Mouse (Mus musculus): ENCODE measurements at regions not wholly inside any gene's neighbourhood (a gene's known extent, or its start where the extent isn't known, plus 50 kb on each side); places are given as distances from the start of the nearest gene placed in this dataset.
A peak's percentile ranks its signal among the peaks of the same experiment; 100 is the strongest.

GRCm38 (mm10) chr14:80215960-80216552 is 232.2 kb downstream of the Olfm4 start:
- TF ChIP-seq CTCF (IDR thresholded peaks at IDR 0.05; ENCODE audit: insufficient read depth, low read depth, low read length) (peak; percentile 28), POLR2A (IDR thresholded peaks at IDR 0.05; ENCODE audit: insufficient read depth, low read depth, low read length) (no peak)

Data from olfactory bulb, adult 2 months (tissue).